Mouse (Mus musculus) lung, embryonic 16.5 days (tissue): ENCODE measurements around the gene Vmn1r24. TPM values are rescaled to one million over a fixed set of nuclear protein-coding genes. Genes with fewer than 3 reads are reported as not detected.
"Not testable (repeated sequence)": the region's sequence is repeated elsewhere in the genome, so short reads cannot be mapped to it uniquely, and the experiment has no call there.

Experiments
- ATAC-seq: fragments of 200-750 bp; cut with Nextera tagmentation; 2 replicates; pipeline ENCODE4 v1.8.0; 2017; ENCODE audit warnings: low read depth, mild to moderate bottlenecking, moderate library complexity
- H3K27ac ChIP-seq: fragments of 300-500 bp; sonication (generic); 2 replicates; pipeline ENCODE4 v1.5.1; 2014; ENCODE audit warnings: mild to moderate bottlenecking, control low read depth, low read length
- H3K27me3 ChIP-seq: fragments of 300-500 bp; sonication (generic); 2 replicates; pipeline ENCODE4 v1.6.1; 2014; ENCODE audit warnings: low read depth, low read length, mixed read lengths; ENCODE audit not compliant: control insufficient read depth, insufficient read depth
- H3K36me3 ChIP-seq: fragments of 300-500 bp; sonication (generic); 2 replicates; pipeline ENCODE4 v1.6.1; 2014; ENCODE audit warnings: low read length; ENCODE audit not compliant: control insufficient read depth, insufficient read depth
- H3K4me1 ChIP-seq: fragments of 300-500 bp; sonication (generic); replicated peaks from 2 replicates; pipeline ENCODE4 v1.6.1; 2014; ENCODE audit warnings: low read length, mixed read lengths; ENCODE audit not compliant: control insufficient read depth, insufficient read depth
- H3K4me2 ChIP-seq: fragments of 300-500 bp; sonication (generic); 2 replicates; pipeline ENCODE4 v1.6.1; 2014; ENCODE audit warnings: low read depth, low read length, control low read depth
- H3K4me3 ChIP-seq: fragments of 300-500 bp; sonication (generic); 2 replicates; pipeline ENCODE4 v1.5.1; 2014; ENCODE audit warnings: mild to moderate bottlenecking, low read length, control low read depth
- H3K9ac ChIP-seq: fragments of 300-500 bp; sonication (generic); 2 replicates; pipeline ENCODE4 v1.6.1; 2014; ENCODE audit warnings: low read length, control low read depth
- H3K9me3 ChIP-seq: fragments of 300-500 bp; sonication (generic); 2 replicates; pipeline ENCODE4 v1.6.1; 2016; ENCODE audit warnings: low read length; ENCODE audit not compliant: control insufficient read depth
- WGBS: fragments of 180-500 bp; shearing (Covaris S2); extraction: QIAGEN DNeasy Blood & Tissue Kit; methylation state at CpG from one replicate; pipeline ENCODE4 v1.1.7; 2014; 5-methylcytosine and 5-hydroxymethylcytosine counted together
- polyA plus RNA-seq: library from polyadenylated mRNA; unstranded; fragments of >200 nt; fragmentation: Nextera tagmentation; extraction: Ambion mirVana; gene quantifications from 2 replicates; pipeline ENCODE4 v1.2.1, GENCODE M21; 2015

Gene Vmn1r24
- not detected in 2 replicates for polyA plus RNA-seq

DNA sequence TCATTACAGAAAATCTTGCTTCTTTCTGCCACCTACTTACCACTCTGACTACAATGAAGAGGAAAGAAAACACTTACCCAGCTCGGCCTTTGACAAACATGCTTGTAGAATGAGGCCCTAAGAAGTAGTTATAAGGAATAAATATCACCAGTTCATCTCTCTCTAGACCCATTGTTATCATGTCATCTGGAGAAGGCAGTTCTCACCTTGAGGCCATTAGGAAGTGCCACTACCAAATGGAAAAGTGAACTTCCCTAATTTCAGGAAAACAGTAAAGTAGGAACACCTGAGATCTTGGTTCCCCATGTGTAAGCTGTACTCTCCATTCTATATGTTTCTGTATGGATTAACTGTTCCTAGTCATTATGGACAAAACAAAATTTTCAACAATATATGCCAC, at the start of gene Vmn1r24:
Gene Vmn1r24, minus strand, starts transcription at position 101 of the 400 bp plus-strand sequence.
- 46% methylated on average over 1 of the region's 1 CpGs for WGBS

DNA sequence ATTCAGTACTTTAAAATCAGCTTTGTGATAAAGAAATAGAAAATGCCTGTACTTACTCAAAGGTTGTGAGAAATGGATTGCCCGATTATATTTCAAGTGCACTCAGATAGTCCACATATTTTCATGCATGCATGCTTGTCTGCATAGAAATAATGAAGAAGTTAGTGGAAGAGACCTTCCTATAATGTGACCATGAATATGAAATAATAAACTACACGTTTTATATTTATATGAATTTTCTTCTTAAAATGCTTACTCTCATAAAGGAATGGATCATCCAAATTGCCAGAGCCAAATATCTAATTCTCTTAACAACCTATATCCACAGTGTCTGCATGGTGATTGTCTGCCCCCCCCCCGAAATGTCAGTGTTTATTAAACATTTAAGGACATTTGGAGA, 19.4 kb upstream of the Vmn1r24 start, which contains the start of gene Vmn1r25:
Gene Vmn1r25, minus strand, starts transcription at position 101 of the 400 bp plus-strand sequence.
- Histone ChIP-seq H3K4me1 (no peaks in the 10 kb centered on the region), H3K9ac (no peak within 1 kb of the TSS), H3K36me3 (no peaks in the 10 kb centered on the region), H3K27me3 (no peaks in the 10 kb centered on the region), H3K27ac (no peak within 1 kb of the TSS), H3K4me2 (no peak within 1 kb of the TSS), H3K4me3 (no peak within 1 kb of the TSS), H3K9me3 (no peaks in the 10 kb centered on the region)
- ATAC-seq = no peak
- 53% methylated on average over 3 of the region's 3 CpGs for WGBS

More for the DNA sequence above, at the start of gene Vmn1r24:
- ATAC-seq, H3K27ac ChIP-seq, H3K9me3 ChIP-seq, H3K4me3 ChIP-seq, H3K4me1 ChIP-seq, H3K27me3 ChIP-seq, H3K36me3 ChIP-seq, H3K4me2 ChIP-seq, H3K9ac ChIP-seq: not testable (repeated sequence)

DNA sequence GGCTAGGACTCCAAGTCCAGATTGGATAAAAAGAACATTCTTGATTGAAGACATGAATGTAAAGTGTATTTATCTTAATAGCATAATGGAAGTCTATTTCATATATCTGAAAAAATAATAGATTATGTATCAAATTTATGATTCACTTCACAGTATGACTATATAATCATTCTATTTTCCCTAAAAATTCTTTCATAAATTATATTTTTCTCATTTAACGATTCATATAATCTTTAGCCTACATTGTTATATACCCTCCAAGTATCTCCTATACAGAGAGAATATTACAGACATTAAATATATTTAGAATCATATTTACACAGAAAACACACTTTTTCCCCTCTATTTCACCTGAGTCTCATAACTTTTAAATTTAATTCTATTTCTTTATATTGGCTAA, 34.6 kb downstream of the Vmn1r24 start, which contains the start of gene Vmn1r23:
Gene Vmn1r23, minus strand, starts transcription at position 101 of the 400 bp plus-strand sequence.
- Histone ChIP-seq H3K4me2 (no peak within 1 kb of the TSS), H3K27me3 (no peaks in the 10 kb centered on the region), H3K9me3 (no peaks in the 10 kb centered on the region), H3K9ac (no peak within 1 kb of the TSS), H3K36me3 (no peaks in the 10 kb centered on the region), H3K4me1 (no peaks in the 10 kb centered on the region), H3K27ac (no peak within 1 kb of the TSS), H3K4me3 (no peak within 1 kb of the TSS)
- WGBS = 93% methylated on average over 1 of the region's 1 CpGs
- ATAC-seq = no peak

DNA sequence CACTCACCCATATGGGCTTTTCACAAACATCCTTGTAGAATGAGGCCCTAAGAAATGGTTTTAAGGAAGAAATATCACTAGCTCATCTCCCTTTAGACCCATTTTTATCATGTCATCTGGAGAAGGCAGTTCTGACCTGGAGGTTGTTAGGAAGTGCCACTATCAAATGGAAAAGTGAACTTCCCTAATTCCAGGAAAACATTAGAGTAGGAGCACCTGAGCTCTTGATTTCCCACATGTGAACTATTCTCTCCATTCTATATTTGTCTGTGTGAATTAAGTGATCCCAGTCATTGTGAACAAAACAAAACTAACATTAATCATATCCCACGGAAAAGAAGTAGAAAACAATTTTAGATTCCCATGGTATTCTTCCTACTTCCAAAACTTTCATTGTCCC, 53.4 kb downstream of the Vmn1r24 start, which contains the start of gene Vmn1r22:
Gene Vmn1r22, minus strand, starts transcription at position 101 of the 400 bp plus-strand sequence.
- Histone ChIP-seq H3K9ac (no peak within 1 kb of the TSS), H3K4me3 (no peak within 1 kb of the TSS), H3K36me3 (no peaks in the 10 kb centered on the region), H3K27ac (no peak within 1 kb of the TSS), H3K4me2 (no peak within 1 kb of the TSS), H3K4me1 (no peaks in the 10 kb centered on the region), H3K27me3 (no peaks in the 10 kb centered on the region), H3K9me3 (no peaks in the 10 kb centered on the region)
- 69% methylated on average over 1 of the region's 1 CpGs for WGBS
- no peak for ATAC-seq

Other genes starting within 250 kb of the Vmn1r24 start
- gene Vopp1, start 136.3 kb downstream of the Vmn1r24 start, polyA plus RNA-seq = 28.5 and 28.9 TPM in 2 replicates
- gene Vmn1r21, start 111.2 kb downstream of the Vmn1r24 start, polyA plus RNA-seq = not detected in 2 replicates
- gene Vmn1r22, start 53.5 kb downstream of the Vmn1r24 start, polyA plus RNA-seq = not detected in 2 replicates
- not detected in 2 replicates for gene Vmn1r23, start 34.7 kb downstream of the Vmn1r24 start, polyA plus RNA-seq
- not detected in 2 replicates for gene Vmn1r25, start 19.3 kb upstream of the Vmn1r24 start, polyA plus RNA-seq
- not detected in 2 replicates for gene Vmn1r26, start 53.7 kb upstream of the Vmn1r24 start, polyA plus RNA-seq